In the genomic region with DNA sequence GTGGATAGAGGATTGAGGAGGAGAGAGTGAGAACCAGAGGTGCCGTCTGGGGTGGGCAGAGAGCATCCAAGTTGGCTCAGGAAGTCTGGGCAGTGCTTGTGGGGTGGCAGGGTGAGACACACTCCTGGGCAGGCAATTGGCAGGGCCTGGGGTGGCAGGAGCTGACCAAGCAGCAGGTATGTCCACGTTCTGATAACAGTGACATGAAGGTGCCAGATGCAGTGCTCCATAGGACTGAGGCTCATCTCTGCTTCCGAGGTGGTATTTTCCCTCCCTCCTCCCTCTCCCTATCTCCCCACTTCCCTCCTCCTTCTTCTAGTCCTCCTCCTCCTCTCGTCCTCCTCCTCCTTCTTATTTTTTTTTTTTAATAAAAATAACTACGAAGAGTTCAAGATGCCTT, we compare ENCODE assay signal across 14 mouse cellular contexts. TPM values are rescaled to one million over a fixed set of nuclear protein-coding genes. Genes with fewer than 3 reads are reported as not detected.
DNase-seq lines count a peak whose midpoint lies in the region; ATAC-seq and TF ChIP-seq lines count a peak whose summit lies in the region.
"Had no signal": no experiment of that assay in that cellular context is flagged by ENCODE, and none has a peak within 500 bp of the region (broad histone marks: within the 10 kb centered on the region; RNA-seq: fewer than 3 reads in every experiment).

No protein-coding gene starts in this region.

- no peak for DNase-seq in heart, postnatal 36 days
- DNase-seq in lung, postnatal 0 days (ENCODE audit: low spot score): no peak
- no peak for DNase-seq in layer of hippocampus, adult 2 months (ENCODE audit: low spot score in 2 of 2)
- DNase-seq in right cerebral cortex, postnatal 36 days (ENCODE audit: low spot score in 2 of 2): no peak
- DNase-seq: cerebellum, adult 9-11 months; liver; lung, postnatal 36 days; right cerebral cortex, adult 18-20 months had no signal

- TF ChIP-seq CTCF in lung, postnatal 0 days (IDR thresholded peaks at IDR 0.05): no peak
- TF ChIP-seq CTCF in layer of hippocampus, adult 2 months (conservative IDR thresholded peaks at IDR 0.05): no peak

- no peaks in the 10 kb centered on the region for H3K9me3 ChIP-seq in heart, embryonic 11.5 days (replicated peaks; ENCODE audit: control insufficient read depth, low read length)
- no peaks in the 10 kb centered on the region for H3K9me3 ChIP-seq in lung, embryonic 15.5 days
- H3K9me3 ChIP-seq in lung, postnatal 0 days (ENCODE audit: low read length): no peaks in the 10 kb centered on the region
- H3K9me3 ChIP-seq in hindbrain, embryonic 15.5 days: no peaks in the 10 kb centered on the region
- no peaks in the 10 kb centered on the region for H3K9me3 ChIP-seq in midbrain, embryonic 16.5 days (replicated peaks; ENCODE audit: control insufficient read depth, low read length, poor library complexity, severe bottlenecking)
- H3K9me3 ChIP-seq: G1E; kidney, embryonic 15.5 days had no signal

- H3K27ac ChIP-seq in heart, embryonic 11.5 days (ENCODE audit: low read depth, low read length): no peak overlapping the region
- no peak overlapping the region for H3K27ac ChIP-seq in lung, embryonic 15.5 days
- no peak overlapping the region for H3K27ac ChIP-seq in lung, postnatal 0 days (ENCODE audit: low read length)
- H3K27ac ChIP-seq in hindbrain, embryonic 15.5 days (replicated peaks): no peak overlapping the region
- H3K27ac ChIP-seq in midbrain, embryonic 16.5 days (ENCODE audit: low read length): peak overlapping the region; percentile 17
- no peak overlapping the region for H3K27ac ChIP-seq in layer of hippocampus, adult 2 months
- H3K27ac ChIP-seq: kidney, embryonic 15.5 days had no signal

- peak overlapping the region; percentile 18 for H3K4me3 ChIP-seq in heart, embryonic 11.5 days (ENCODE audit: low read depth, low read length)
- H3K4me3 ChIP-seq in lung, embryonic 15.5 days: no peak overlapping the region
- no peak overlapping the region for H3K4me3 ChIP-seq in lung, postnatal 0 days (ENCODE audit: low read depth, low read length)
- no peak overlapping the region for H3K4me3 ChIP-seq in hindbrain, embryonic 15.5 days
- no peak overlapping the region for H3K4me3 ChIP-seq in midbrain, embryonic 16.5 days (ENCODE audit: low read depth, low read length)
- no peak overlapping the region for H3K4me3 ChIP-seq in layer of hippocampus, adult 2 months
- H3K4me3 ChIP-seq: kidney, embryonic 15.5 days had no signal

- TF ChIP-seq EP300 in lung, postnatal 0 days (IDR thresholded peaks at IDR 0.05): no peak

- peak overlapping the region; percentile 22; the same call in 1 of the 2 replicates for H3K9ac ChIP-seq in heart, embryonic 11.5 days (ENCODE audit: low read depth, low read length)
- H3K9ac ChIP-seq in lung, embryonic 15.5 days: no peak overlapping the region
- no peak overlapping the region for H3K9ac ChIP-seq in lung, postnatal 0 days (replicated peaks; ENCODE audit: low read depth)
- no peak overlapping the region for H3K9ac ChIP-seq in hindbrain, embryonic 15.5 days
- H3K9ac ChIP-seq in midbrain, embryonic 16.5 days (ENCODE audit: low read depth, low read length): 0 out of 2 replicates have a peak overlapping the region, but pooled peaks have one; percentile 21
- H3K9ac ChIP-seq: kidney, embryonic 15.5 days had no signal

- 21% methylated on average over 5 of the region's 5 CpGs for WGBS in heart, embryonic 11.5 days (ENCODE audit: insufficient replicate concordance)
- 16% methylated on average over 5 of the region's 5 CpGs for WGBS in lung, embryonic 15.5 days
- 23% methylated on average over 5 of the region's 5 CpGs for WGBS in lung, postnatal 0 days
- WGBS in hindbrain, embryonic 15.5 days: 18% methylated on average over 5 of the region's 5 CpGs
- WGBS in midbrain, embryonic 16.5 days: 13% methylated on average over 5 of the region's 5 CpGs

- no peak for ATAC-seq in heart, embryonic 11.5 days (replicated peaks; ENCODE audit: insufficient number of reproducible peaks, low FRiP score, low TSS enrichment)
- no peak for ATAC-seq in lung, embryonic 15.5 days (ENCODE audit: borderline replicate concordance, extremely low read depth, low FRiP score, low TSS enrichment)
- no peak for ATAC-seq in lung, postnatal 0 days
- no peak for ATAC-seq in hindbrain, embryonic 15.5 days (ENCODE audit: low FRiP score, low read depth)
- peak; percentile 29; the same call in 1 of the 2 replicates for ATAC-seq in midbrain, embryonic 16.5 days

- H3K27me3 ChIP-seq in heart, embryonic 11.5 days (ENCODE audit: control insufficient read depth, insufficient read depth, low read length): peaks cover 48% of the 10 kb centered on the region
- 0 out of 2 replicates have a peak, but pooled peaks cover 6% of the 10 kb centered on the region for H3K27me3 ChIP-seq in lung, embryonic 15.5 days
- no peaks in the 10 kb centered on the region for H3K27me3 ChIP-seq in lung, postnatal 0 days (replicated peaks; ENCODE audit: insufficient read depth, low read length)
- H3K27me3 ChIP-seq in hindbrain, embryonic 15.5 days: no peaks in the 10 kb centered on the region
- no peaks in the 10 kb centered on the region for H3K27me3 ChIP-seq in midbrain, embryonic 16.5 days (ENCODE audit: control insufficient read depth, insufficient read depth, low read depth, low read length)

- H3K4me2 ChIP-seq in heart, embryonic 11.5 days: peak overlapping the region; percentile 46
- H3K4me2 ChIP-seq in lung, embryonic 15.5 days: peak overlapping the region; percentile 28; the same call in 1 of the 2 replicates
- no peak overlapping the region for H3K4me2 ChIP-seq in lung, postnatal 0 days (replicated peaks; ENCODE audit: low read depth, low read length)
- H3K4me2 ChIP-seq in hindbrain, embryonic 15.5 days: peak overlapping the region; percentile 41
- peak overlapping the region; percentile 43; the same call in 1 of the 2 replicates for H3K4me2 ChIP-seq in midbrain, embryonic 16.5 days (ENCODE audit: low read length)

- H3K4me1 ChIP-seq in heart, embryonic 11.5 days (ENCODE audit: control insufficient read depth, insufficient read depth, low read length): peaks cover 9% of the 10 kb centered on the region; the same call in 1 of the 2 replicates
- H3K4me1 ChIP-seq in lung, embryonic 15.5 days: peaks cover 23% of the 10 kb centered on the region
- H3K4me1 ChIP-seq in lung, postnatal 0 days (ENCODE audit: insufficient read depth, low read depth, low read length): peaks cover 11% of the 10 kb centered on the region
- peaks cover 21% of the 10 kb centered on the region for H3K4me1 ChIP-seq in hindbrain, embryonic 15.5 days (replicated peaks)
- H3K4me1 ChIP-seq in midbrain, embryonic 16.5 days (ENCODE audit: control insufficient read depth, insufficient read depth, low read length): peaks cover 12% of the 10 kb centered on the region; the same call in 1 of the 2 replicates

- H3K36me3 ChIP-seq in heart, embryonic 11.5 days (ENCODE audit: control insufficient read depth, insufficient read depth, low read length): no peaks in the 10 kb centered on the region
- H3K36me3 ChIP-seq in lung, embryonic 15.5 days: no peaks in the 10 kb centered on the region
- no peaks in the 10 kb centered on the region for H3K36me3 ChIP-seq in lung, postnatal 0 days (ENCODE audit: insufficient read depth, low read length)
- H3K36me3 ChIP-seq in hindbrain, embryonic 15.5 days: no peaks in the 10 kb centered on the region
- H3K36me3 ChIP-seq in midbrain, embryonic 16.5 days (ENCODE audit: control insufficient read depth, insufficient read depth, low read length): no peaks in the 10 kb centered on the region
- H3K36me3 ChIP-seq: G1E; kidney, embryonic 15.5 days had no signal

- intact Hi-C loops in heart, postnatal 36 days (cut with DNase I): loop anchor here (5.0 kb wide), 1 partner anchor 226 kb away; no protein-coding TSS in a partner anchor

RNA-seq across cellular contexts. Expression of a gene that starts 47.2 kb away (rescaled TPM):
- polyA plus RNA-seq in heart, embryonic 11.5 days (2014; fragmentation: Nextera tagmentation; extraction: Ambion mirVana): 234 and 256 TPM in 2 replicates
- total RNA-seq in heart, postnatal 36 days (2021): 100 to 1,000 TPM in 1 of 2 experiments, 10 to 100 TPM in 1; 95.1 to 102 TPM
- 436 and 444 TPM in 2 replicates for polyA plus RNA-seq in lung, embryonic 15.5 days (2015; fragmentation: Nextera tagmentation; extraction: Ambion mirVana)
- polyA plus RNA-seq in lung, postnatal 0 days (2015; fragmentation: Nextera tagmentation; extraction: Ambion mirVana): 209 and 226 TPM in 2 replicates
- polyA plus RNA-seq in hindbrain, embryonic 15.5 days (2015; fragmentation: Nextera tagmentation; extraction: Ambion mirVana): 298 and 305 TPM in 2 replicates
- 321 and 328 TPM in 2 replicates for polyA plus RNA-seq in midbrain, embryonic 16.5 days (2015; fragmentation: Nextera tagmentation; extraction: Ambion mirVana)
- 100 to 1,000 TPM; 163 to 174 TPM for total RNA-seq in layer of hippocampus, adult 2 months (2021)

Comparison
In these comparisons a context has a peak if more than half of its experiments do, and no peak if none do; other contexts are left out.
1. H3K9ac ChIP-seq: peak in heart, embryonic 11.5 days (single experiment) and midbrain, embryonic 16.5 days (single experiment); none in lung, embryonic 15.5 days (single experiment), lung, postnatal 0 days (single experiment) and hindbrain, embryonic 15.5 days (single experiment).